Mouse (Mus musculus) midbrain, postnatal 0 days (tissue): Measurements from ENCODE around the gene Elf4. TPM values are rescaled to one million over a fixed set of nuclear protein-coding genes. Genes with fewer than 3 reads are reported as not detected.

Experiments
- ATAC-seq: fragments of 200-750 bp; cut with Nextera tagmentation; 2 replicates; pipeline ENCODE4 v1.8.0; 2017; ENCODE audit warnings: moderate number of reproducible peaks, mild to moderate bottlenecking, moderate TSS enrichment, moderate library complexity; ENCODE audit not compliant: low FRiP score
- DNase-seq: peaks from one replicate; pipeline ENCODE4 v3.0.0-alpha.2; 2015; ENCODE audit warnings: low spot score
- H3K27ac ChIP-seq: fragments of 300-500 bp; sonication (generic); 2 replicates; pipeline ENCODE4 v1.5.1; 2014; ENCODE audit warnings: low read depth, mild to moderate bottlenecking, low read length, mixed read lengths
- H3K27me3 ChIP-seq: fragments of 300-500 bp; sonication (generic); 2 replicates; pipeline ENCODE4 v1.6.1; 2014; ENCODE audit warnings: low read length, control low read depth, mixed read lengths; ENCODE audit not compliant: insufficient read depth
- H3K36me3 ChIP-seq: fragments of 300-500 bp; sonication (generic); 2 replicates; pipeline ENCODE4 v1.6.1; 2014; ENCODE audit warnings: low read length, control low read depth, mixed read lengths; ENCODE audit not compliant: insufficient read depth
- H3K4me1 ChIP-seq: fragments of 300-500 bp; sonication (generic); 2 replicates; pipeline ENCODE4 v1.6.1; 2014; ENCODE audit warnings: mild to moderate bottlenecking, control low read depth, antibody characterized with exemption, low read length, mixed read lengths; ENCODE audit not compliant: insufficient read depth
- H3K4me2 ChIP-seq: fragments of 300-500 bp; sonication (generic); 2 replicates; pipeline ENCODE4 v1.6.1; 2014; ENCODE audit warnings: low read depth, mild to moderate bottlenecking, low read length, mixed read lengths; ENCODE audit not compliant: poor library complexity, severe bottlenecking
- H3K4me3 ChIP-seq: fragments of 300-500 bp; sonication (generic); 2 replicates; pipeline ENCODE4 v1.5.1; 2014; ENCODE audit warnings: low read depth, mild to moderate bottlenecking, low read length, moderate library complexity
- H3K9ac ChIP-seq: fragments of 300-500 bp; sonication (generic); replicated peaks from 2 replicates; pipeline ENCODE4 v1.6.1; 2014; ENCODE audit warnings: mild to moderate bottlenecking, low read length, moderate library complexity, mixed read lengths; ENCODE audit not compliant: poor library complexity, severe bottlenecking
- H3K9me3 ChIP-seq: fragments of 300-500 bp; sonication (generic); 2 replicates; pipeline ENCODE4 v1.6.1; 2016; ENCODE audit warnings: low read length, control low read depth
- CTCF ChIP-seq: IDR thresholded peaks from 2 replicates; pipeline ENCODE4 v1.5.1; 2016; ENCODE audit warnings: antibody characterized with exemption, mild to moderate bottlenecking
- WGBS: fragments of 180-500 bp; shearing (Covaris S2); extraction: QIAGEN DNeasy Blood & Tissue Kit; methylation state at CpG from one replicate; pipeline ENCODE4 v1.1.7; 2014; 5-methylcytosine and 5-hydroxymethylcytosine counted together
- polyA plus RNA-seq: library from polyadenylated mRNA; unstranded; fragments of >200 nt; fragmentation: Nextera tagmentation; extraction: Ambion mirVana; gene quantifications from 2 replicates; pipeline ENCODE4 v1.2.1, GENCODE M21; 2015
- total RNA-seq: library from RNA; depleted of rRNA; stranded (reverse); fragments of >200 nt; gene quantifications from 2 replicates; pipeline ENCODE4 v1.2.3, GENCODE M21; 2014; rRNA removed

The Elf4 gene
- total and polyA plus RNA-seq, 2 experiments from 2014 or later, result 0.22 to 0.99 TPM

- Histone ChIP-seq H3K9ac (no peak overlapping the region), H3K27ac (no peak overlapping the region), H3K36me3 (peaks cover 8% of the 10 kb centered on the region; the same call in 1 of the 2 replicates), H3K27me3 (no peaks in the 10 kb centered on the region), H3K4me2 (no peak overlapping the region), H3K9me3 (no peaks in the 10 kb centered on the region), H3K4me1 (no peaks in the 10 kb centered on the region), H3K4me3 (no peak overlapping the region)
- no peak for TF ChIP-seq CTCF
- ATAC-seq (no peak), DNase-seq (peak; percentile 18)
- WGBS, result 42% methylated on average over 4 of the region's 4 CpGs
Measured at GRCm38 (mm10) chrX:48385927-48386326, 77.0 kb downstream of the Elf4 start.

GRCm38 (mm10) chrX:48383643-48384042 is 79.3 kb downstream of the Elf4 start:
- Histone ChIP-seq H3K36me3 (0 out of 2 replicates have a peak, but pooled peaks cover 6% of the 10 kb centered on the region), H3K27ac (no peak overlapping the region), H3K4me1 (no peaks in the 10 kb centered on the region), H3K27me3 (no peaks in the 10 kb centered on the region), H3K4me3 (no peak overlapping the region), H3K9me3 (no peaks in the 10 kb centered on the region), H3K4me2 (no peak overlapping the region), H3K9ac (no peak overlapping the region)
- WGBS, result 50% methylated on average over 7 of the region's 7 CpGs
- DNase-seq (no peak), ATAC-seq (no peak)
- peak; percentile 73 for TF ChIP-seq CTCF

- Histone ChIP-seq H3K4me2 (no peak overlapping the region), H3K9me3 (no peaks in the 10 kb centered on the region), H3K9ac (no peak overlapping the region), H3K36me3 (peaks cover 3% of the 10 kb centered on the region; the same call in 1 of the 2 replicates), H3K27me3 (no peaks in the 10 kb centered on the region), H3K27ac (no peak overlapping the region), H3K4me3 (no peak overlapping the region), H3K4me1 (no peaks in the 10 kb centered on the region)
- WGBS, result 86% methylated on average over 9 of the region's 9 CpGs
- TF ChIP-seq CTCF, result no peak
- no peak for ATAC-seq
- no peak for DNase-seq
Measured at GRCm38 (mm10) chrX:48367841-48368240, 95.1 kb downstream of the Elf4 start.

- no peak for TF ChIP-seq CTCF
- H3K4me1 ChIP-seq, result no peaks in the 10 kb centered on the region
- no peaks in the 10 kb centered on the region for H3K27me3 ChIP-seq
- H3K9me3 ChIP-seq, result no peaks in the 10 kb centered on the region
- H3K4me2 ChIP-seq, result no peak overlapping the region
- DNase-seq, result peak; percentile 4
- no peak overlapping the region for H3K27ac ChIP-seq
- WGBS, result 44% methylated on average over 15 of the region's 15 CpGs
- H3K36me3 ChIP-seq, result peaks cover 3% of the 10 kb centered on the region; the same call in 1 of the 2 replicates
- ATAC-seq, result no peak
- H3K9ac ChIP-seq, result no peak overlapping the region
- no peak overlapping the region for H3K4me3 ChIP-seq
Measured at GRCm38 (mm10) chrX:48365836-48366577, 96.9 kb downstream of the Elf4 start.

Other genes with a start within 250 kb of the Elf4 start
- 5.8 and 8.2 TPM in 2 replicates for gene Utp14a, start 206.3 kb downstream of the Elf4 start, total RNA-seq
- 9.0 and 9.4 TPM in 2 replicates for gene Utp14a, start 206.3 kb downstream of the Elf4 start, polyA plus RNA-seq
- 10.5 and 13.5 TPM in 2 replicates for gene Bcorl1, start 121.8 kb downstream of the Elf4 start, total RNA-seq
- 4.6 and 4.7 TPM in 2 replicates for gene Bcorl1, start 121.8 kb downstream of the Elf4 start, polyA plus RNA-seq
- gene Aifm1, start 50.4 kb upstream of the Elf4 start, total RNA-seq, result 9.2 and 9.8 TPM in 2 replicates
- 25.1 and 26.1 TPM in 2 replicates for gene Aifm1, start 50.4 kb upstream of the Elf4 start, polyA plus RNA-seq
- 54.7 and 56.7 TPM in 2 replicates for gene Rab33a, start 56.2 kb upstream of the Elf4 start, total RNA-seq
- 81.6 and 83.5 TPM in 2 replicates for gene Rab33a, start 56.2 kb upstream of the Elf4 start, polyA plus RNA-seq
- gene Zfp280c, start 131.4 kb upstream of the Elf4 start, total RNA-seq, result 16.9 and 28.3 TPM in 2 replicates
- 8.6 and 9.5 TPM in 2 replicates for gene Zfp280c, start 131.4 kb upstream of the Elf4 start, polyA plus RNA-seq
- 21.3 and 29.3 TPM in 2 replicates for gene Slc25a14, start 160.3 kb upstream of the Elf4 start, total RNA-seq
- gene Slc25a14, start 160.3 kb upstream of the Elf4 start, polyA plus RNA-seq, result 47.1 and 49.3 TPM in 2 replicates
- not detected in 2 replicates for gene Gpr119, start 211.3 kb upstream of the Elf4 start, total RNA-seq
- not detected in 2 replicates for gene Gpr119, start 211.3 kb upstream of the Elf4 start, polyA plus RNA-seq
- gene Rbmx2, start 231.9 kb upstream of the Elf4 start, total RNA-seq, result 5.5 and 7.3 TPM in 2 replicates
- gene Rbmx2, start 231.9 kb upstream of the Elf4 start, polyA plus RNA-seq, result 28.7 and 29.0 TPM in 2 replicates